Mouse (Mus musculus): Measurements from ENCODE around the gene Pfn1. TPM values are rescaled to one million over a fixed set of nuclear protein-coding genes. Genes with fewer than 3 reads are reported as not detected.

Gene Pfn1
- polyA plus RNA-seq (2011; ENCODE audit: insufficient read length, low read depth, missing spikeins): 1,131 and 1,278 TPM in 2 replicates

DNA sequence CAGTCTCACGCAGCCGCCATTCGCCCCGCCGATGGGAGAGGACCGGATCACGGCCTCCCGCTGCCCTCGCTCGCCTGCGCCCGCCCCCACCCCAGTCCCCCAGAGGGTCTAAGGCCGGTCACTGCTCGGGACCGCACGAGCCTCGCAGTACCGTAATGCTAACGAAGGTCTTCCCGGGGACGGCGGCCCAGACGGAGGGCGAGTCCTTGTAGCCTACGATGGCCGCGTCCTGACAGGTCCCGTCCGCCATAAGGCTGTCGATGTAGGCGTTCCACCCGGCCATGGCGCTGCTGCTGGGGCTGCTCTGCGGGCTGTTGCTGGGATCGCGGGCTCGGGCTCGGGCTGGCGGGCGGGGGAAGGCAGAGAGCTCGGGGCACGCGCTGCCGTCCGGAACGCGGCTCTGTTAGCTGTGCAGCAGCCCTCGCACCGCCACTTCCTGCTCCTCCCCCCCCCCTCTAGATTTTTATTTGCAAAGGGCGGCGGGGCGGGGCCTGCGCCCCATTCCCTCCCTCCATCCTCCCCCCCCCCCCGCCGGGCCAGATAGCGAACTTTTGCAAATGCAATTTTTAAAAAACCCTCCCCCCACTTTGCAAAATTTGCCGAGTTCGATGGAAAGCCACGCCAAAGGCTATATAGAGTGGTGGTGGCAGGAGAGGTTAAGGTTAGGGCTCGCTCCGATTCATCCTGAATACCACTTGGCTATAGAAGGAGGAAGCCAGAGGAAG, at the start of gene Pfn1:
TSS of gene Pfn1 (minus strand) at position 447 of the 725 bp plus-strand sequence.
- Histone ChIP-seq H3K27ac (ENCODE audit: insufficient read depth, low read length) (peak within 1 kb of the TSS; percentile 98), H3K4me3 (ENCODE audit: insufficient read depth, low read length) (peak within 1 kb of the TSS; percentile 86), H3K4me1 (ENCODE audit: control insufficient read depth, insufficient read depth, low read length) (peaks cover 20% of the 10 kb centered on the region)
- TF ChIP-seq CTCF (IDR thresholded peaks at IDR 0.05; ENCODE audit: borderline replicate concordance, insufficient read depth, low read length) (no peak), POLR2A (IDR thresholded peaks at IDR 0.05; ENCODE audit: low read depth, low read length) (peak; percentile 95)

DNA sequence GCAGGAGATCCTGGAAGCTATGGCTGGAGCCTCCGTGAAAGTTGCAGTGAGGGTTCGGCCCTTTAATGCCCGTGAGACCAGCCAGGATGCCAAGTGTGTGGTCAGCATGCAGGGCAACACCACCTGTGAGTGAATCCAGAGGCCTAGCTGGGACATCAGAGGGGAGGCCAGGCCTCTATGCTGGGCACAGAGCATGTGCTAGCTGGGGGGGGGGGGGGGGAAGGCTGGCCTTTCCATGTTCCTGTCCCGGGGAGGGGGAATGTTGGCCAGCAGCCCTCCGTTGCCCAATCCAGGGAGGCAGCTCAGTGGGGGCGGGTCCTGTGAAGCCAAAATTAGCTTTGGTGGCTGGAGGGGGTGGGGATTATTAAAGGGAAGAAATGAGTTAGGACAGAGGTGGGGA, 48.3 kb upstream of the Pfn1 start:
- Histone ChIP-seq H3K4me3 (ENCODE audit: insufficient read depth, low read length) (peak overlapping the region; percentile 81; the same call in 1 of the 2 replicates), H3K4me1 (ENCODE audit: control insufficient read depth, insufficient read depth, low read length) (no peaks in the 10 kb centered on the region), H3K27ac (ENCODE audit: insufficient read depth, low read length) (no peak overlapping the region)
- TF ChIP-seq POLR2A (IDR thresholded peaks at IDR 0.05; ENCODE audit: low read depth, low read length): no peak
- no peak for TF ChIP-seq CTCF (IDR thresholded peaks at IDR 0.05; ENCODE audit: borderline replicate concordance, insufficient read depth, low read length)

DNA sequence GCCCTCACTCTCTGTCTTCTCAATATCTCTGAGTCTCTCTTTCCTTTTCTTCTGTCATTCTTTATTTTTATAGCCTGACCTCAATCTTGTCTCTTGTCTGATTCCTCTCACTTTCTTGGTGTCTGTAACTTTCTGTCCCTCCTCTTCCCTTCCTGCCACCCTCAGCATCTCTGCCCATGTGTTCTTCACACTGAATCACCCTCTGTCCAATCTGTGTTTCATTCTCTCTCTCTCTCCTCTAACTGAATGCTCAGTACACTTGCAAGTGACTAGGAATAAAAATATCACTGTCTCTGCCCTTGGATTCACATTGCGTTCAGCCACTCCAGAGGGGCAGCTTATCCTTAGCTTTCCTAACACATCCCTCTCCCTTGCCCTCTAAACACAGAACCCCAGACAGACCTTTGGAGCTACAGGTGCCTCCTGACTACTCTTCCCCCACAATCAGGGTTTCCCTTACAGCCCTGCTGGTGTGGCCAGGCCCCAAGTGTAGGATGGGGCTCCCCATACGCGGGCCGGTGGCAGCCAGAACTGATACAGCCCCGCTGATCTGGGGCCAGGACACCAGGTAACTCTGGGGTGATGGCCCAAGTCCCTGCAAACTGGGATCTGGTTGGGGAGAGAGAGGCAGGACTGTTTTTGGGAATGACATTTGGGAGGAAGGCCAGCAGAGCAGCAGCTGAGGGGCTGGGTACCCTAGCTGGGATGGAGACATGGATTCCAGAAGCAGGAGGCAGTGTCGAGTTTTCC, 47.7 kb upstream of the Pfn1 start:
- TF ChIP-seq CTCF (IDR thresholded peaks at IDR 0.05; ENCODE audit: borderline replicate concordance, insufficient read depth, low read length) (no peak), POLR2A (IDR thresholded peaks at IDR 0.05; ENCODE audit: low read depth, low read length) (no peak)
- no peak overlapping the region for H3K27ac ChIP-seq (ENCODE audit: insufficient read depth, low read length)
- H3K4me3 ChIP-seq (ENCODE audit: insufficient read depth, low read length): peak overlapping the region; percentile 81

DNA sequence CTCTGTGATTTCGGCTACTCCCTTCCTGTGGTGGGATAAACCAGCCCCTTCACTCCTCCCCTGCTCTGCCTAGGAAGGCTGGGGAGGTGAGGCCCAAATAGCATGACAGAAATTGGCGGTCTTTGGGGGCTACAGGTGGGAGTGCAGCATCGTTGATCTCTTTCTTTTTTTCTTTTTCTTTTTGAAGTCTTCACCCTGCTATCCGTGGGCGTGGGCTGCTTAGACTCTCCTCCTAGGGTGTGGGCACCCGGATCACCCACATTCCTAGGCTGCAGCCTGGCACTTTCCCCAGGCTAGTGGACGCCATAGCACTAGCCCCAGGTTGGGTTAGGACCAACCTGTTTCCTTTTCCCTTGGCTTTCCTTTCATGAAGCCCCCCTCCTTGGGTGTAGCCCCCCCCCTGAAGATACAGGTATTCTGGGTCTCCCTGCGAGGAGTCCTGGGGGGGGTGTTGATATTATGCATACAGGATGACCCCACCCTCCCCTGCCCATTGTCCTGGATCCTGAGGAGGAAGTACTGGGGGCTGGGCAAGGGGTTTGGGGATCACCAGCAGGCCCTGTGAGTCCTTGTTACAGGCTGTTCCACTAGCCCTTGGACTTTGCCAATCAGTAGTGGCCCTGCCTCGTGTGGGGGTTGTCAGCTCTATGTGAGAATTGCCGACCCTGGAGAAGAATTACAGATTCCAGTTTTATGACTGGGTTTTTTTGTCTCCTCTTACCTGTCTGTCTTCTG, 46.9 kb upstream of the Pfn1 start:
- TF ChIP-seq POLR2A (IDR thresholded peaks at IDR 0.05; ENCODE audit: low read depth, low read length) (no peak; the same call in 1 of the 2 replicates), CTCF (IDR thresholded peaks at IDR 0.05; ENCODE audit: borderline replicate concordance, insufficient read depth, low read length) (no peak)
- Histone ChIP-seq H3K4me3 (ENCODE audit: insufficient read depth, low read length) (peak overlapping the region; percentile 81), H3K27ac (ENCODE audit: insufficient read depth, low read length) (peak overlapping the region; percentile 99), H3K4me1 (ENCODE audit: control insufficient read depth, insufficient read depth, low read length) (no peaks in the 10 kb centered on the region)

More for the DNA sequence above, 47.7 kb upstream of the Pfn1 start:
- no peaks in the 10 kb centered on the region for H3K4me1 ChIP-seq (ENCODE audit: control insufficient read depth, insufficient read depth, low read length)

DNA sequence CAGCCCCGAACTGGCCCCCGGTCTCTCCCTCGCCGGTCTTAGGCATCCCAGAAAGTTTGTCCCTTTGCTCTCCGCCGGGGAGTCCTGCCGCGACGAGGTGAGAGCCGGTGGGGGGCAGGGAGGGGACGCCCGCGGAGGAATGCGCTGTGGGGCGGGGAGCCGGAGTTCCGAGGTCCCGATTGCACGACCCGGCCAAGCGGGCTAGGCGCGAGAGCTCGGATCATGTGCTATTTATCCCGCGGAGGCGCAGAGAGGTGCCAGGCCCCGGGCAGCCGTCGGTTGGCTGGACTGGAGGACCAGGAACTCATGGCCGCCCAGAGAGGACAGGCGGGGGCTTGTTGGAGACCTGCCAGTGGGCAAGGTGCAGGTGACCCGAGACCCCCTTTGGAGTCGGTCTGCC, 46.2 kb upstream of the Pfn1 start:
- TF ChIP-seq CTCF (IDR thresholded peaks at IDR 0.05; ENCODE audit: borderline replicate concordance, insufficient read depth, low read length) (no peak), POLR2A (IDR thresholded peaks at IDR 0.05; ENCODE audit: low read depth, low read length) (peak; percentile 34)
- Histone ChIP-seq H3K4me3 (ENCODE audit: insufficient read depth, low read length) (peak overlapping the region; percentile 81), H3K27ac (ENCODE audit: insufficient read depth, low read length) (peak overlapping the region; percentile 99), H3K4me1 (ENCODE audit: control insufficient read depth, insufficient read depth, low read length) (no peaks in the 10 kb centered on the region)

DNA sequence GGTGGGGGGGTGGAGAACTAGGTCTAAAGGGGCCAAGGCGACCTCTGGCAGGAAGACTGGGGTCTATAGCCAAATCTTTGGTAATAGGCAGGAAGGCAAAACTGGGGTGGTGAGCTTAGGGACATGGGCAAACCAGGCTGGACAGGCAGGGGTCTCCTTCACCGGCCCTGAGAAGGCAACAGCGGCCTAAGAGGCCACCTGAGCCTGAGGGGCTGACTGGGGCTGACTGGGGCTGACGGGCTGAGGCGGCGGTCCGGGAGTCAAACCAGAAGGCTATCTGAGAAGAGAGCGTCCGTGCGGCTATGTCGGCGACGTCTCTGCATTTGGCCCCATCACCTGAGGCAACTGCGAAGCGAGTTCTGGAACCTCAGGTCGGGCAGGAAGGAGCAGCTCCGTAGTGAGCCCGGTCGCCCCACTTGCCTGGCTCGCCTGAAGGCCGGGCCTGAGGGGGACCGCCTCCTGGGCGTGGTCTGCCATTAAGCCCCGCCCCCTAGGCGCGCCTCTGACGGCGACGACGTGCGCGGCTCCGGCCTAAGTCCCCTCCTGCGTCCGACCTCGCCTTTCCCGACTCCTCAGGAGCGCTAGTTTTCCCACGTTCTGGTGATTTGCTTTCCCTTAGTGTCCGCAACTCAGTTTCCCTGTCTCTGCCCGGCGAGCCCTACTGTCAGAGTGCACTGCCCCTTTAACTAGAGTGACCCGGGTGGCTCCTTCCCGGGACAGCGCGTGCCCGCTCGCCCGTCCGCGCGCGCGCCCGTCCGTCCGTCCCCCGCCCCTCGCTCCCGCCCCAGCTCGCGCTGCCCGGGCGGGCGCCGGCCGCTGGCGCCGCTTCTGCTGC, 45.5 kb upstream of the Pfn1 start, which contains the start of the genes Inca1 and Kif1c:
TSS of gene Inca1 (minus strand) at position 434 of the 835 bp plus-strand sequence.
TSS of gene Kif1c (plus strand) at position 827 of the 835 bp plus-strand sequence.
- H3K27ac ChIP-seq (ENCODE audit: insufficient read depth, low read length): peak within 1 kb of the TSS; percentile 99
- peak within 1 kb of the TSS; percentile 81 for H3K4me3 ChIP-seq (ENCODE audit: insufficient read depth, low read length)
- TF ChIP-seq CTCF (IDR thresholded peaks at IDR 0.05; ENCODE audit: borderline replicate concordance, insufficient read depth, low read length) (no peak), POLR2A (IDR thresholded peaks at IDR 0.05; ENCODE audit: low read depth, low read length) (peak; percentile 94)
- H3K4me1 ChIP-seq (ENCODE audit: control insufficient read depth, insufficient read depth, low read length): no peaks in the 10 kb centered on the region

DNA sequence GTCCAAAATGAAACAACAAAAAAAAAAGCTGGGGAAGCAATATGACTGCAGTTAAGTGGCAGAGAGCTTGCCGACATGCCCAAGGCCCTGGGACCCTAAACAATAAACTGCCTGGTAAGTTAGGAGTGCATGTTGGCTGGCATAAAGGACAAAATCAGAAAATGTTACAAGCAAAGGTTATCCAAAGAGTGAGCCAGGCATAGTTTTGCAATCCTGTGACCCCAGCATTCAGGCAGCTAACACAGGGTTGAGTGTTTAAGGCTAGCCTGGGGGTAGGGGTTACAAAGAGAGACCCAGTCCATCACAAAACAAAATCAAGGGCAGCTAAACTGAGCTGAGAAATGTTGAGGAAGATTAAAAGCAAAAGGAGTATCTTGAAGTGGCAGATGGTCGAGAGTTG, 44.6 kb upstream of the Pfn1 start:
- TF ChIP-seq CTCF (IDR thresholded peaks at IDR 0.05; ENCODE audit: borderline replicate concordance, insufficient read depth, low read length) (no peak), POLR2A (IDR thresholded peaks at IDR 0.05; ENCODE audit: low read depth, low read length) (no peak)
- Histone ChIP-seq H3K4me1 (ENCODE audit: control insufficient read depth, insufficient read depth, low read length) (no peaks in the 10 kb centered on the region), H3K4me3 (ENCODE audit: insufficient read depth, low read length) (no peak overlapping the region), H3K27ac (ENCODE audit: insufficient read depth, low read length) (no peak overlapping the region)

DNA sequence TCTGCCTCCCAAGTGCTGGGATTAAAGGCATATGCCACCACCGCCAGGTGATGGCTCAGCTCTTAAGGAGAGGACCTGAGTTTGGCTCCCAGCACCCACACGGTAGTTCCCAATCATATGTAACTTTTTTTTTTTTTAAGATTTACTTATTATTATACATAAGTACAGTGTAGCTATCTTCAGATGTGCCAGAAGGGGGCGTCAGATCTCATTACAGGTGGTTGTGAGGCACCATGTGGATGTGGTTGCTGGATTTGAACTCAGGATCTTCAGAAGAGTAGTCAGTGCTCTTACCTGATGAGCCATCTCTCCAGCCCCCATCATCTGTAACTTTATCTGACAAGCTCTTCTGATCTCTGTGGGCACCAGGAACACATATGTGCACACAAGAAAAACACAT, 42.9 kb upstream of the Pfn1 start:
- Histone ChIP-seq H3K27ac (ENCODE audit: insufficient read depth, low read length) (no peak overlapping the region), H3K4me3 (ENCODE audit: insufficient read depth, low read length) (no peak overlapping the region), H3K4me1 (ENCODE audit: control insufficient read depth, insufficient read depth, low read length) (no peaks in the 10 kb centered on the region)
- no peak for TF ChIP-seq POLR2A (IDR thresholded peaks at IDR 0.05; ENCODE audit: low read depth, low read length)
- TF ChIP-seq CTCF (IDR thresholded peaks at IDR 0.05; ENCODE audit: borderline replicate concordance, insufficient read depth, low read length): no peak
